In genomic region chr15:52892244-52892950, GRCm38 (mm10) we compare ENCODE assay signal across 19 mouse cellular contexts.
DNase-seq lines count a peak whose midpoint lies in the region; ATAC-seq and TF ChIP-seq lines count a peak whose summit lies in the region.
"Had no signal": no experiment of that assay in that cellular context is flagged by ENCODE, and none has a peak within 500 bp of the region (broad histone marks: within the 10 kb centered on the region; RNA-seq: fewer than 3 reads in every experiment).

No protein-coding gene starts in this region.

- H3K27ac ChIP-seq in heart, embryonic 11.5 days (ENCODE audit: low read depth, low read length): no peak overlapping the region
- no peak overlapping the region for H3K27ac ChIP-seq in midbrain, postnatal 0 days (ENCODE audit: low read depth, low read length)
- H3K27ac ChIP-seq in midbrain, embryonic 15.5 days: no peak overlapping the region
- H3K27ac ChIP-seq in layer of hippocampus, adult 2 months: peak overlapping the region; percentile 29; the same call in 1 of the 2 replicates
- H3K27ac ChIP-seq: embryonic facial prominence, embryonic 13.5 days; kidney, postnatal 0 days; limb, embryonic 12.5 days; liver, embryonic 14.5 days; midbrain, embryonic 13.5 days had no signal

- H3K27me3 ChIP-seq in heart, embryonic 11.5 days (ENCODE audit: control insufficient read depth, insufficient read depth, low read length): no peaks in the 10 kb centered on the region
- no peaks in the 10 kb centered on the region for H3K27me3 ChIP-seq in midbrain, postnatal 0 days (ENCODE audit: insufficient read depth, low read length)
- H3K27me3 ChIP-seq in midbrain, embryonic 15.5 days (replicated peaks): no peaks in the 10 kb centered on the region
- H3K27me3 ChIP-seq: embryonic facial prominence, embryonic 13.5 days; heart, embryonic 12.5 days; limb, embryonic 12.5 days; midbrain, embryonic 13.5 days had no signal

- H3K4me2 ChIP-seq in heart, embryonic 11.5 days: no peak overlapping the region
- no peak overlapping the region for H3K4me2 ChIP-seq in midbrain, postnatal 0 days (ENCODE audit: low read depth, low read length, poor library complexity, severe bottlenecking)
- H3K4me2 ChIP-seq in midbrain, embryonic 15.5 days: no peak overlapping the region
- H3K4me2 ChIP-seq: embryonic facial prominence, embryonic 13.5 days; heart, embryonic 12.5 days; limb, embryonic 12.5 days; midbrain, embryonic 13.5 days had no signal

- H3K36me3 ChIP-seq in heart, embryonic 11.5 days (ENCODE audit: control insufficient read depth, insufficient read depth, low read length): no peaks in the 10 kb centered on the region
- H3K36me3 ChIP-seq in midbrain, postnatal 0 days (ENCODE audit: insufficient read depth, low read length): no peaks in the 10 kb centered on the region
- H3K36me3 ChIP-seq in midbrain, embryonic 15.5 days (replicated peaks): no peaks in the 10 kb centered on the region
- H3K36me3 ChIP-seq: embryonic facial prominence, embryonic 13.5 days; heart, embryonic 12.5 days; limb, embryonic 12.5 days; midbrain, embryonic 13.5 days had no signal

- H3K9me3 ChIP-seq in heart, embryonic 11.5 days (replicated peaks; ENCODE audit: control insufficient read depth, low read length): no peaks in the 10 kb centered on the region
- no peaks in the 10 kb centered on the region for H3K9me3 ChIP-seq in midbrain, postnatal 0 days (ENCODE audit: low read length)
- H3K9me3 ChIP-seq in midbrain, embryonic 15.5 days: no peaks in the 10 kb centered on the region
- H3K9me3 ChIP-seq: embryonic facial prominence, embryonic 13.5 days had no signal

- WGBS in heart, embryonic 11.5 days (ENCODE audit: insufficient replicate concordance): 62% methylated on average over 9 of the region's 9 CpGs
- WGBS in midbrain, postnatal 0 days: 73% methylated on average over 9 of the region's 9 CpGs
- 79% methylated on average over 9 of the region's 9 CpGs for WGBS in midbrain, embryonic 15.5 days

- no peaks in the 10 kb centered on the region for H3K4me1 ChIP-seq in heart, embryonic 11.5 days (ENCODE audit: control insufficient read depth, insufficient read depth, low read length)
- H3K4me1 ChIP-seq in midbrain, postnatal 0 days (ENCODE audit: insufficient read depth, low read length): no peaks in the 10 kb centered on the region
- no peaks in the 10 kb centered on the region for H3K4me1 ChIP-seq in midbrain, embryonic 15.5 days
- H3K4me1 ChIP-seq: embryonic facial prominence, embryonic 13.5 days; heart, embryonic 12.5 days; limb, embryonic 12.5 days; midbrain, embryonic 13.5 days had no signal

- H3K4me3 ChIP-seq in heart, embryonic 11.5 days (ENCODE audit: low read depth, low read length): no peak overlapping the region
- H3K4me3 ChIP-seq in midbrain, postnatal 0 days (ENCODE audit: low read depth, low read length): no peak overlapping the region
- no peak overlapping the region for H3K4me3 ChIP-seq in midbrain, embryonic 15.5 days
- H3K4me3 ChIP-seq in layer of hippocampus, adult 2 months: no peak overlapping the region
- H3K4me3 ChIP-seq: embryonic facial prominence, embryonic 13.5 days; heart, embryonic 12.5 days; limb, embryonic 12.5 days; midbrain, embryonic 13.5 days had no signal

- intact Hi-C loops in gastrocnemius, postnatal 14 days (cut with DNase I; ENCODE audit: low total_unique reads): no loop called here

- peak; percentile 57 for DNase-seq in heart, adult 11 months
- peak; percentile 48 for DNase-seq in midbrain, postnatal 0 days (ENCODE audit: low spot score)
- peak; percentile 9 to 12 for DNase-seq in layer of hippocampus, adult 2 months (ENCODE audit: low spot score in 2 of 2)
- DNase-seq in testis, postnatal 10 days (ENCODE audit: low spot score): no peak
- DNase-seq in gastrocnemius, postnatal 14 days: no peak
- DNase-seq: adrenal gland, postnatal 14 days; gastrocnemius, postnatal 36 days; heart, postnatal 4 days; lung, postnatal 36 days had no signal

- no peak overlapping the region for H3K9ac ChIP-seq in heart, embryonic 11.5 days (ENCODE audit: low read depth, low read length)
- H3K9ac ChIP-seq in midbrain, postnatal 0 days (replicated peaks; ENCODE audit: low read length, poor library complexity, severe bottlenecking): no peak overlapping the region
- no peak overlapping the region for H3K9ac ChIP-seq in midbrain, embryonic 15.5 days
- H3K9ac ChIP-seq: embryonic facial prominence, embryonic 13.5 days; heart, embryonic 12.5 days; limb, embryonic 12.5 days; liver, embryonic 14.5 days; midbrain, embryonic 13.5 days had no signal

- ATAC-seq in heart, embryonic 11.5 days (replicated peaks; ENCODE audit: insufficient number of reproducible peaks, low FRiP score, low TSS enrichment): no peak
- ATAC-seq in midbrain, postnatal 0 days (ENCODE audit: low FRiP score): no peak
- no peak for ATAC-seq in midbrain, embryonic 15.5 days (replicated peaks)
- ATAC-seq: CD4-positive, CD25-positive, alpha-beta regulatory T cell, adult 4 months; intestine, postnatal 0 days; midbrain, embryonic 13.5 days had no signal

- TF ChIP-seq CTCF in midbrain, postnatal 0 days (IDR thresholded peaks at IDR 0.05): no peak
- TF ChIP-seq CTCF in layer of hippocampus, adult 2 months (conservative IDR thresholded peaks at IDR 0.05): no peak

Comparison
In these comparisons a context has a peak if more than half of its experiments do, and no peak if none do; other contexts are left out.
1. DNase-seq: peak in heart, adult 11 months (single experiment), midbrain, postnatal 0 days (single experiment) and layer of hippocampus, adult 2 months (2 of 2); none in testis, postnatal 10 days (single experiment) and gastrocnemius, postnatal 14 days (single experiment).